ENCODE assay signal across 7 mouse cellular contexts in genomic region chr6:121462628-121463340, GRCm38 (mm10). TPM values are rescaled to one million over a fixed set of nuclear protein-coding genes. Genes with fewer than 3 reads are reported as not detected.
DNase-seq lines count a peak whose midpoint lies in the region; ATAC-seq and TF ChIP-seq lines count a peak whose summit lies in the region.

No protein-coding gene starts in this region.

- H3K9ac ChIP-seq in forebrain, embryonic 11.5 days (ENCODE audit: low read length), result no peak overlapping the region
- H3K9ac ChIP-seq in hindbrain, embryonic 16.5 days (ENCODE audit: low read depth, low read length), result peak overlapping the region; percentile 45
- 0 out of 2 replicates have a peak overlapping the region, but pooled peaks have one; percentile 0 for H3K9ac ChIP-seq in neural tube, embryonic 15.5 days (replicated peaks)

- peaks cover 3% of the 10 kb centered on the region; the same call in 1 of the 2 replicates for H3K4me1 ChIP-seq in forebrain, embryonic 11.5 days (replicated peaks; ENCODE audit: control insufficient read depth, insufficient read depth, low read length)
- peaks cover 18% of the 10 kb centered on the region for H3K4me1 ChIP-seq in hindbrain, embryonic 16.5 days (ENCODE audit: control insufficient read depth, insufficient read depth, low read depth, low read length)
- peaks cover 43% of the 10 kb centered on the region for H3K4me1 ChIP-seq in neural tube, embryonic 15.5 days

- H3K36me3 ChIP-seq in forebrain, embryonic 11.5 days (ENCODE audit: control insufficient read depth, insufficient read depth, low read length), result no peaks in the 10 kb centered on the region
- no peaks in the 10 kb centered on the region for H3K36me3 ChIP-seq in hindbrain, embryonic 16.5 days (ENCODE audit: control insufficient read depth, insufficient read depth, low read length)
- no peaks in the 10 kb centered on the region for H3K36me3 ChIP-seq in neural tube, embryonic 15.5 days

- H3K9me3 ChIP-seq in forebrain, embryonic 11.5 days (ENCODE audit: control insufficient read depth, low read length), result no peaks in the 10 kb centered on the region
- no peaks in the 10 kb centered on the region for H3K9me3 ChIP-seq in hindbrain, embryonic 16.5 days (ENCODE audit: control insufficient read depth, low read length)
- H3K9me3 ChIP-seq in neural tube, embryonic 15.5 days (replicated peaks), result no peaks in the 10 kb centered on the region

- no peaks in the 10 kb centered on the region for H3K27me3 ChIP-seq in forebrain, embryonic 11.5 days (ENCODE audit: control insufficient read depth, insufficient read depth, low read length)
- H3K27me3 ChIP-seq in hindbrain, embryonic 16.5 days (replicated peaks; ENCODE audit: control insufficient read depth, insufficient read depth, low read length), result no peaks in the 10 kb centered on the region
- no peaks in the 10 kb centered on the region; the same call in 1 of the 2 replicates for H3K27me3 ChIP-seq in neural tube, embryonic 15.5 days (replicated peaks)

- H3K4me3 ChIP-seq in left cerebral cortex, adult 2 months, result no peak overlapping the region
- no peak overlapping the region for H3K4me3 ChIP-seq in forebrain, embryonic 11.5 days (ENCODE audit: low read depth, low read length)
- peak overlapping the region; percentile 18; the same call in 1 of the 2 replicates for H3K4me3 ChIP-seq in hindbrain, embryonic 16.5 days (ENCODE audit: low read length)
- no peak overlapping the region for H3K4me3 ChIP-seq in neural tube, embryonic 15.5 days (replicated peaks)

- H3K27ac ChIP-seq in left cerebral cortex, adult 2 months, result peak overlapping the region; percentile 19; the same call in 1 of the 2 replicates
- H3K27ac ChIP-seq in forebrain, embryonic 11.5 days (ENCODE audit: low read depth, low read length), result no peak overlapping the region
- H3K27ac ChIP-seq in hindbrain, embryonic 16.5 days (ENCODE audit: low read depth, low read length), result no peak overlapping the region
- no peak overlapping the region for H3K27ac ChIP-seq in neural tube, embryonic 15.5 days (replicated peaks)

- no peak for ATAC-seq in forebrain, embryonic 11.5 days (replicated peaks; ENCODE audit: low FRiP score)
- ATAC-seq in hindbrain, embryonic 16.5 days, result peak; percentile 28; the same call in 1 of the 2 replicates
- peak; percentile 13; the same call in 1 of the 2 replicates for ATAC-seq in neural tube, embryonic 15.5 days (ENCODE audit: low FRiP score)

- intact Hi-C loops in left cerebral cortex, adult 2 months (cut with DNase I), result no loop called here

- 6% methylated on average over 28 of the region's 28 CpGs for WGBS in forebrain, embryonic 11.5 days
- WGBS in hindbrain, embryonic 16.5 days, result 12% methylated on average over 17 of the region's 28 CpGs
- 8% methylated on average over 28 of the region's 28 CpGs for WGBS in neural tube, embryonic 15.5 days

- peak overlapping the region; percentile 26 for H3K4me2 ChIP-seq in forebrain, embryonic 11.5 days (ENCODE audit: low read depth, low read length, severe bottlenecking)
- peak overlapping the region; percentile 47 for H3K4me2 ChIP-seq in hindbrain, embryonic 16.5 days (ENCODE audit: low read length)
- H3K4me2 ChIP-seq in neural tube, embryonic 15.5 days, result peak overlapping the region; percentile 53

- TF ChIP-seq CTCF in left cerebral cortex, adult 2 months (IDR thresholded peaks at IDR 0.05), result no peak

- DNase-seq in left cerebral cortex, adult 2 months (ENCODE audit: extremely low spot score in 1 of 2, low spot score in 2 of 2), result peak in 1 of 2 experiments; percentile 41
- DNase-seq in left cerebral cortex, adult 9 months (ENCODE audit: low spot score in 2 of 2), result no peak
- DNase-seq in forebrain, embryonic 11.5 days (ENCODE audit: low spot score), result no peak
- no peak for DNase-seq in lung, adult 18-20 months
- DNase-seq in thymus, postnatal 4 days, result no peak

RNA-seq across cellular contexts. Expression of gene Iqsec3, which starts 10.7 kb away (rescaled TPM):
- total RNA-seq in left cerebral cortex, adult 2 months (2021), result 100 to 1,000 TPM; 116 to 121 TPM
- 0.90 and 1.1 TPM in 2 replicates for polyA plus RNA-seq in forebrain, embryonic 11.5 days (2014; fragmentation: Nextera tagmentation; extraction: Ambion mirVana)
- polyA plus RNA-seq in hindbrain, embryonic 16.5 days (2015; fragmentation: Nextera tagmentation; extraction: Ambion mirVana), result 12.7 and 13.0 TPM in 2 replicates
- 14.6 and 18.7 TPM in 2 replicates for polyA plus RNA-seq in neural tube, embryonic 15.5 days (2015; fragmentation: Nextera tagmentation; extraction: Ambion mirVana)
